13 mouse cellular contexts compared by ENCODE assay signal in the genomic region with DNA sequence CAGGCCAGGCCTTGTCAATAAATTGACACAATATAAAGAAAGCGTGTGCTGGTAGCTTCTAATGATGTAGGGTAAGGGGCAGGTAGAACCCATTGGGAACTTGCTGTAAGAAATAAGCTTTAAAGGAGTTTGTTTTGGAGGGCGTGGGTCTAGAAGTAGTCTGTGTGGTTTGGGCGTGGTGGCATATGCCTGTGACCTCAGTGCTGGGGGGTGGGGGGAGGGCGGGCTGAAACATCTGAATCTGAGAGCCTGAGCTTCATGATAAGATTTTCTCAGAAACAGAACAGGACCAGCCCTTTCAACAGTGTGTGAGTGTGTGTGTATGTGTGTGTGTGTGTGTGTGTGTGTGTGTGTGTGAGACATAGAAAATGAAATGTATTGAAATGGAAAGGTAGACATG. TPM values are rescaled to one million over a fixed set of nuclear protein-coding genes. Genes with fewer than 3 reads are reported as not detected.
A peak's percentile ranks its signal among the peaks of the same experiment; 100 is the strongest.
DNase-seq lines count a peak whose midpoint lies in the region; ATAC-seq lines count a peak whose summit lies in the region.
"Had no signal": no experiment of that assay in that cellular context is flagged by ENCODE, and none has a peak within 500 bp of the region (broad histone marks: within the 10 kb centered on the region; RNA-seq: fewer than 3 reads in every experiment).

No protein-coding gene starts in this region.

- H3K4me1 ChIP-seq in liver, embryonic 12.5 days: peaks cover 40% of the 10 kb centered on the region
- H3K4me1 ChIP-seq in stomach, embryonic 14.5 days (ENCODE audit: control insufficient read depth, insufficient read depth, low read length): no peaks in the 10 kb centered on the region
- H3K4me1 ChIP-seq in limb, embryonic 10.5 days: no peaks in the 10 kb centered on the region
- H3K4me1 ChIP-seq: forebrain, embryonic 13.5 days; limb, embryonic 15.5 days had no signal

- DNase-seq in lung, postnatal 36 days: peak; percentile 11
- no peak for DNase-seq in lung, postnatal 10 days
- peak; percentile 69 for DNase-seq in c-Kit-negative CD71-positive TER-119-positive erythroid progenitor cells, embryonic 14.5 days (ENCODE audit: low read depth, low spot score)
- no peak for DNase-seq in limb, embryonic 10.5 days (ENCODE audit: low spot score)
- DNase-seq in cerebellum, adult 9-10 months: no peak
- DNase-seq in retina, postnatal 1 day: no peak
- DNase-seq: adrenal gland, postnatal 14 days had no signal

- 37% methylated on average over 4 of the region's 4 CpGs for WGBS in liver, embryonic 12.5 days (ENCODE audit: insufficient replicate concordance)
- WGBS in stomach, embryonic 14.5 days: 74% methylated on average over 4 of the region's 4 CpGs
- WGBS in limb, embryonic 10.5 days: 93% methylated on average over 4 of the region's 4 CpGs

- peak overlapping the region; percentile 49; the same call in 1 of the 2 replicates for H3K27ac ChIP-seq in liver, embryonic 12.5 days
- H3K27ac ChIP-seq in stomach, embryonic 14.5 days (ENCODE audit: low read length): no peak overlapping the region
- H3K27ac ChIP-seq in limb, embryonic 10.5 days: no peak overlapping the region
- H3K27ac ChIP-seq: forebrain, embryonic 13.5 days; limb, embryonic 15.5 days had no signal

- H3K27me3 ChIP-seq in liver, embryonic 12.5 days (replicated peaks): no peaks in the 10 kb centered on the region
- no peaks in the 10 kb centered on the region for H3K27me3 ChIP-seq in stomach, embryonic 14.5 days (ENCODE audit: control insufficient read depth, insufficient read depth, low read length)
- H3K27me3 ChIP-seq in limb, embryonic 10.5 days (ENCODE audit: low read depth, poor library complexity, severe bottlenecking): no peaks in the 10 kb centered on the region
- H3K27me3 ChIP-seq: forebrain, embryonic 13.5 days; limb, embryonic 15.5 days had no signal

- H3K4me3 ChIP-seq in liver, embryonic 12.5 days: peak overlapping the region; percentile 27
- H3K4me3 ChIP-seq in stomach, embryonic 14.5 days (ENCODE audit: low read depth, low read length): no peak overlapping the region
- H3K4me3 ChIP-seq in limb, embryonic 10.5 days: no peak overlapping the region
- H3K4me3 ChIP-seq: forebrain, embryonic 13.5 days; limb, embryonic 15.5 days had no signal

- peak overlapping the region; percentile 62 for H3K4me2 ChIP-seq in liver, embryonic 12.5 days
- no peak overlapping the region for H3K4me2 ChIP-seq in stomach, embryonic 14.5 days (replicated peaks; ENCODE audit: low read depth, low read length)
- H3K4me2 ChIP-seq: forebrain, embryonic 13.5 days; limb, embryonic 15.5 days had no signal

- H3K9me3 ChIP-seq in liver, embryonic 12.5 days (replicated peaks): no peaks in the 10 kb centered on the region
- H3K9me3 ChIP-seq in stomach, embryonic 14.5 days (ENCODE audit: control insufficient read depth, low read depth, low read length): no peaks in the 10 kb centered on the region
- H3K9me3 ChIP-seq in limb, embryonic 10.5 days (replicated peaks): no peaks in the 10 kb centered on the region
- H3K9me3 ChIP-seq: forebrain, embryonic 13.5 days; limb, embryonic 15.5 days had no signal

- H3K9ac ChIP-seq in liver, embryonic 12.5 days: no peak overlapping the region
- H3K9ac ChIP-seq in stomach, embryonic 14.5 days (replicated peaks; ENCODE audit: low read depth, low read length): no peak overlapping the region
- H3K9ac ChIP-seq: forebrain, embryonic 13.5 days; limb, embryonic 15.5 days had no signal

- peak; percentile 98 for ATAC-seq in liver, embryonic 12.5 days
- peak; percentile 90 for ATAC-seq in stomach, embryonic 14.5 days (ENCODE audit: insufficient number of reproducible peaks, insufficient read depth, low FRiP score, low read depth)
- ATAC-seq: forebrain, embryonic 13.5 days; midbrain, embryonic 16.5 days had no signal

- H3K36me3 ChIP-seq in liver, embryonic 12.5 days: 0 out of 2 replicates have a peak, but pooled peaks cover 3% of the 10 kb centered on the region
- H3K36me3 ChIP-seq in stomach, embryonic 14.5 days (ENCODE audit: control insufficient read depth, insufficient read depth, low read length): no peaks in the 10 kb centered on the region
- no peaks in the 10 kb centered on the region for H3K36me3 ChIP-seq in limb, embryonic 10.5 days
- H3K36me3 ChIP-seq: limb, embryonic 15.5 days had no signal

RNA-seq across cellular contexts. Expression of gene Aven, which starts 17.4 kb away (rescaled TPM):
- 14.2 TPM in 2 replicates for polyA plus RNA-seq in liver, embryonic 12.5 days (2016; fragmentation: Nextera tagmentation; extraction: Ambion mirVana)
- polyA plus RNA-seq in stomach, embryonic 14.5 days (2014; fragmentation: Nextera tagmentation; extraction: Ambion mirVana): 7.1 and 8.0 TPM in 2 replicates
- 10.0 and 11.6 TPM in 2 replicates for polyA plus RNA-seq in limb, embryonic 10.5 days (2016; fragmentation: Nextera tagmentation; extraction: Ambion mirVana)

RNA-seq across cellular contexts. Expression of gene Chrm5, which starts 29.6 kb away (rescaled TPM):
- not detected in 2 replicates for polyA plus RNA-seq in liver, embryonic 12.5 days (2016; fragmentation: Nextera tagmentation; extraction: Ambion mirVana)
- 0.36 TPM in 1 of 2 replicates, not detected in the other for polyA plus RNA-seq in stomach, embryonic 14.5 days (2014; fragmentation: Nextera tagmentation; extraction: Ambion mirVana)
- polyA plus RNA-seq in limb, embryonic 10.5 days (2016; fragmentation: Nextera tagmentation; extraction: Ambion mirVana): not detected in 2 replicates
- polyA plus RNA-seq: forebrain, embryonic 13.5 days; testis, adult 2 months had no signal

RNA-seq across cellular contexts. Expression of gene Emc7, which starts 55.3 kb away (rescaled TPM):
- polyA plus RNA-seq in liver, embryonic 12.5 days (2016; fragmentation: Nextera tagmentation; extraction: Ambion mirVana): 15.3 and 16.1 TPM in 2 replicates
- 17.5 and 19.4 TPM in 2 replicates for polyA plus RNA-seq in stomach, embryonic 14.5 days (2014; fragmentation: Nextera tagmentation; extraction: Ambion mirVana)
- polyA plus RNA-seq in limb, embryonic 10.5 days (2016; fragmentation: Nextera tagmentation; extraction: Ambion mirVana): 10.2 and 10.9 TPM in 2 replicates

Comparison
In these comparisons a context has a peak if more than half of its experiments do, and no peak if none do; other contexts are left out.
1. DNase-seq: peak in lung, postnatal 36 days (single experiment) and c-Kit-negative CD71-positive TER-119-positive erythroid progenitor cells, embryonic 14.5 days (single experiment); none in lung, postnatal 10 days (single experiment), limb, embryonic 10.5 days (single experiment), cerebellum, adult 9-10 months (single experiment) and retina, postnatal 1 day (single experiment).